Comparison of ENCODE assay signal across 11 mouse cellular contexts in genomic region chr6:21803483-21804340, GRCm38 (mm10). TPM values are rescaled to one million over a fixed set of nuclear protein-coding genes. Genes with fewer than 3 reads are reported as not detected.
DNase-seq lines count a peak whose midpoint lies in the region; ATAC-seq lines count a peak whose summit lies in the region.
"Had no signal": no experiment of that assay in that cellular context is flagged by ENCODE, and none has a peak within 500 bp of the region (broad histone marks: within the 10 kb centered on the region; RNA-seq: fewer than 3 reads in every experiment).

No protein-coding gene starts in this region.

- peak; percentile 92 for ATAC-seq in forebrain, embryonic 15.5 days (replicated peaks)
- no peak for ATAC-seq in forebrain, embryonic 11.5 days (replicated peaks; ENCODE audit: low FRiP score)
- peak; percentile 66; the same call in 1 of the 2 replicates for ATAC-seq in kidney, embryonic 15.5 days (replicated peaks; ENCODE audit: low FRiP score)
- no peak for ATAC-seq in megakaryocyte-erythroid progenitor cell, adult 5-6 weeks (replicated peaks; ENCODE audit: low FRiP score, low TSS enrichment, poor library complexity, severe bottlenecking)

- 0 out of 2 replicates have a peak overlapping the region, but pooled peaks have one; percentile 18 for H3K27ac ChIP-seq in forebrain, embryonic 15.5 days (replicated peaks)
- H3K27ac ChIP-seq in forebrain, embryonic 11.5 days (ENCODE audit: low read depth, low read length) = no peak overlapping the region
- H3K27ac ChIP-seq in kidney, embryonic 15.5 days = peak overlapping the region; percentile 58
- H3K27ac ChIP-seq: liver, embryonic 13.5 days had no signal

- no peaks in the 10 kb centered on the region for H3K4me1 ChIP-seq in forebrain, embryonic 15.5 days
- no peaks in the 10 kb centered on the region for H3K4me1 ChIP-seq in forebrain, embryonic 11.5 days (replicated peaks; ENCODE audit: control insufficient read depth, insufficient read depth, low read length)
- peaks cover 10% of the 10 kb centered on the region; the same call in 1 of the 2 replicates for H3K4me1 ChIP-seq in kidney, embryonic 15.5 days
- H3K4me1 ChIP-seq: liver, embryonic 13.5 days had no signal

- H3K9ac ChIP-seq in forebrain, embryonic 15.5 days (replicated peaks) = no peak overlapping the region
- H3K9ac ChIP-seq in forebrain, embryonic 11.5 days (ENCODE audit: low read length) = no peak overlapping the region
- no peak overlapping the region for H3K9ac ChIP-seq in kidney, embryonic 15.5 days
- H3K9ac ChIP-seq: liver, embryonic 13.5 days had no signal

- H3K4me3 ChIP-seq in forebrain, embryonic 15.5 days = no peak overlapping the region
- no peak overlapping the region for H3K4me3 ChIP-seq in forebrain, embryonic 11.5 days (ENCODE audit: low read depth, low read length)
- H3K4me3 ChIP-seq in kidney, embryonic 15.5 days (replicated peaks) = no peak overlapping the region
- H3K4me3 ChIP-seq: liver, embryonic 13.5 days had no signal

- H3K27me3 ChIP-seq in forebrain, embryonic 15.5 days = no peaks in the 10 kb centered on the region
- H3K27me3 ChIP-seq in forebrain, embryonic 11.5 days (ENCODE audit: control insufficient read depth, insufficient read depth, low read length) = no peaks in the 10 kb centered on the region
- H3K27me3 ChIP-seq in kidney, embryonic 15.5 days = no peaks in the 10 kb centered on the region
- H3K27me3 ChIP-seq: liver, embryonic 13.5 days had no signal

- H3K4me2 ChIP-seq in forebrain, embryonic 15.5 days (replicated peaks) = no peak overlapping the region
- H3K4me2 ChIP-seq in forebrain, embryonic 11.5 days (ENCODE audit: low read depth, low read length, severe bottlenecking) = no peak overlapping the region
- H3K4me2 ChIP-seq in kidney, embryonic 15.5 days = no peak overlapping the region
- H3K4me2 ChIP-seq: liver, embryonic 13.5 days had no signal

- 60% methylated on average over 10 of the region's 10 CpGs for WGBS in forebrain, embryonic 15.5 days
- WGBS in forebrain, embryonic 11.5 days = 91% methylated on average over 10 of the region's 10 CpGs
- WGBS in kidney, embryonic 15.5 days = 48% methylated on average over 10 of the region's 10 CpGs

- no peaks in the 10 kb centered on the region; the same call in 1 of the 2 replicates for H3K36me3 ChIP-seq in forebrain, embryonic 15.5 days
- no peaks in the 10 kb centered on the region for H3K36me3 ChIP-seq in forebrain, embryonic 11.5 days (ENCODE audit: control insufficient read depth, insufficient read depth, low read length)
- H3K36me3 ChIP-seq in kidney, embryonic 15.5 days = peaks cover 20% of the 10 kb centered on the region; the same call in 1 of the 2 replicates
- H3K36me3 ChIP-seq: liver, embryonic 13.5 days had no signal

- no peaks in the 10 kb centered on the region for H3K9me3 ChIP-seq in forebrain, embryonic 15.5 days
- no peaks in the 10 kb centered on the region for H3K9me3 ChIP-seq in forebrain, embryonic 11.5 days (ENCODE audit: control insufficient read depth, low read length)
- H3K9me3 ChIP-seq in kidney, embryonic 15.5 days (replicated peaks) = no peaks in the 10 kb centered on the region
- H3K9me3 ChIP-seq: liver, embryonic 13.5 days had no signal

- DNase-seq in forebrain, embryonic 11.5 days (ENCODE audit: low spot score) = no peak
- no peak for DNase-seq in kidney, adult 18-20 months
- DNase-seq in NIH3T3 (ENCODE audit: low read depth) = peak; percentile 33
- peak; percentile 18 to 40 for DNase-seq in layer of hippocampus, postnatal 10 days (ENCODE audit: low spot score in 2 of 2)
- no peak for DNase-seq in right cerebral cortex, adult 2 months (ENCODE audit: low spot score in 2 of 2)
- DNase-seq: B cell, adult 2 months; liver, embryonic 13.5 days; right cerebral cortex, adult 18-20 months had no signal

RNA-seq across cellular contexts. Expression of gene Tspan12, which starts 48.6 kb away (rescaled TPM):
- polyA plus RNA-seq in forebrain, embryonic 15.5 days (2015; fragmentation: Nextera tagmentation; extraction: Ambion mirVana) = 54.0 and 55.8 TPM in 2 replicates
- polyA plus RNA-seq in forebrain, embryonic 11.5 days (2014; fragmentation: Nextera tagmentation; extraction: Ambion mirVana) = 62.5 and 63.5 TPM in 2 replicates
- polyA plus RNA-seq in kidney, embryonic 15.5 days (2015; fragmentation: Nextera tagmentation; extraction: Ambion mirVana) = 58.5 and 62.6 TPM in 2 replicates
- total RNA-seq in layer of hippocampus, postnatal 10 days (2021) = 10 to 100 TPM; 27.9 to 33.2 TPM
- not detected in 2 replicates for total RNA-seq in megakaryocyte-erythroid progenitor cell, adult 5-6 weeks (2014; fragmentation: Nextera tagmentation)
- total RNA-seq in megakaryocyte-erythroid progenitor cell, adult 5-6 weeks (2017) = not detected in 2 replicates

Comparison
In these comparisons a context has a peak if more than half of its experiments do, and no peak if none do; other contexts are left out.
1. ATAC-seq: peak in forebrain, embryonic 15.5 days (single experiment) and kidney, embryonic 15.5 days (single experiment); none in forebrain, embryonic 11.5 days (single experiment) and megakaryocyte-erythroid progenitor cell, adult 5-6 weeks (single experiment).
2. DNase-seq: peak in NIH3T3 (single experiment) and layer of hippocampus, postnatal 10 days (2 of 2); none in forebrain, embryonic 11.5 days (single experiment), kidney, adult 18-20 months (single experiment) and right cerebral cortex, adult 2 months (0 of 2).